Mouse (Mus musculus) C2C12 (cell line): ENCODE data around the gene Ndufa3.

Source experiments
- CEBPB ChIP-seq: IDR thresholded peaks from one replicate; pipeline ENCODE4 v1.6.1; 2011; ENCODE audit warnings: low read depth, mild to moderate bottlenecking, control low read depth, moderate library complexity
- CTCF ChIP-seq: IDR thresholded peaks from one replicate; pipeline ENCODE4 v1.5.1; 2011; ENCODE audit not compliant: control insufficient read depth, insufficient read depth, insufficient read length
- FOSL1 ChIP-seq: IDR thresholded peaks from one replicate; pipeline ENCODE4 v1.8.0; 2011; ENCODE audit warnings: mild to moderate bottlenecking, low read length; ENCODE audit not compliant: poor library complexity, insufficient read depth, severe bottlenecking
- MAX ChIP-seq: IDR thresholded peaks from one replicate; pipeline ENCODE4 v1.6.1; 2011; ENCODE audit warnings: mild to moderate bottlenecking, control low read depth
- MYOG ChIP-seq: IDR thresholded peaks from one replicate; pipeline ENCODE4 v1.6.1; 2011; ENCODE audit not compliant: control insufficient read depth, insufficient read length; ENCODE audit errors: extremely low read depth

DNA sequence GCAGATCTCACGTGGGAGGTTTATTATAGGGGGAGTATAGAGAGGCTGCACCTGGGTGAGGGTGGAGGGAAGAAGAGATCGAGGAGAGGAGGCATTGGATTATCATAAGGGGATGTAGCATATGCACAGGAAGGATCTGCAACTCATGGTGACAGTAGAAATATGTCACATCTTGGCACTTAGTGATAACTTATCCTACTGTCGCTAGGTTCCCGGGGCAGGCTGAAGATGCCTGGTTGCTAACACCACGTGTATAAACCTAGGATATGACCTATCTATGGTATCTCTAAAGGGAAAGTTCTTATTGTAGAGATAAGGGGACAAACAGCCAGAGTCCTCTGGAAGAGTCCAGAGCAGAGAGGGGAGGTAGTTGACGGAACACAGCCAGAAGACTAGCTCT is 31.4 kb upstream of the Ndufa3 start:
- TF ChIP-seq CTCF = no peak
- TF ChIP-seq CEBPB = no peak
- no peak for TF ChIP-seq MYOG
- TF ChIP-seq MAX = no peak
- no peak for TF ChIP-seq FOSL1
